Mouse (Mus musculus): ENCODE results near the gene Nptx1. TPM values are rescaled to one million over a fixed set of nuclear protein-coding genes. Genes with fewer than 3 reads are reported as not detected.

The Nptx1 gene
- total RNA-seq (2021) (1 to 10 TPM; 2.2 to 4.9 TPM), polyA plus RNA-seq (2012; rRNA removed) (1.9 and 2.2 TPM in 2 replicates)
- long read RNA-seq, partial matches to known transcripts = 1 of 1 reads
- long read RNA-seq, other reads (novel, unspliced or antisense) = 0 of 1 reads

- peak; percentile 59 for DNase-seq
Measured at GRCm38 (mm10) chr11:119547183-119547921, at the start of gene Nptx1. Nptx1 (minus strand) TSS chr11:119547753.

DNA sequence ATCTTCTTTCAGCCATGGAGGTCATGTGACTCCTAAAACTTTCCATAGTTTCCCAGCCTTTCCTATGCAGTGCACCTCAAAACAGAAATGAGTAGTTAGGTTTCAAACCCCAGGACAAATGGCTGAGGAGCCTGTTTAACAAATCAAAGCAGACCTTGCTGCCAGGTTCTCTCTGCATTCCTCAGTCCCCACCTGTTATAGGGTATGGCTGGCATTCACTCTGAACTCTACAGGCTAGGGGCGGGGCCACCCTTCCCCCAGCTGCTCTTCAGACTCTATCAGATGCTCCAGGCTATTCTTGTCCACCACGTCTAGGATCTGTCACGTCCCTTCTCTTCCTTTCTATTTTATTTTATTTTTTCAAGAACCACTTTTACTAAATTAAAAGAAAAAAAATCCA is 46.4 kb upstream of the Nptx1 start:
- no peak for DNase-seq

- no peak for DNase-seq
Measured at GRCm38 (mm10) chr11:119589242-119589641, 41.7 kb upstream of the Nptx1 start.

GRCm38 (mm10) chr11:119587112-119587511 is 39.6 kb upstream of the Nptx1 start:
- no peak for DNase-seq

DNA sequence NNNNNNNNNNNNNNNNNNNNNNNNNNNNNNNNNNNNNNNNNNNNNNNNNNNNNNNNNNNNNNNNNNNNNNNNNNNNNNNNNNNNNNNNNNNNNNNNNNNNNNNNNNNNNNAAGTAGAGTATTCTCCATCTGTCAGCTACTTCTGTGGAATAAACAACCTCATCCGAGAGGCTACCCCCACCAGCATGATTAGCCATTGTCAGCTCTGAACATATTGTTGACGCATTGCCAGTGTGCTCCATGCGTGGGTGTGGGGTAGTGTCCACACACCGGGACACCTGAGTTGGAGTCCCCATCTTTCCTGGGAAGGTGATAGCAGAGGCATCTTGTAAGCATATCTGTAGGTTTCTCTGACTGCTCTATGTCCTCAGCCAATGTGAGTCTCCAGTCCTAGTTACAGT is 39.0 kb upstream of the Nptx1 start:
- no peak for DNase-seq

DNA sequence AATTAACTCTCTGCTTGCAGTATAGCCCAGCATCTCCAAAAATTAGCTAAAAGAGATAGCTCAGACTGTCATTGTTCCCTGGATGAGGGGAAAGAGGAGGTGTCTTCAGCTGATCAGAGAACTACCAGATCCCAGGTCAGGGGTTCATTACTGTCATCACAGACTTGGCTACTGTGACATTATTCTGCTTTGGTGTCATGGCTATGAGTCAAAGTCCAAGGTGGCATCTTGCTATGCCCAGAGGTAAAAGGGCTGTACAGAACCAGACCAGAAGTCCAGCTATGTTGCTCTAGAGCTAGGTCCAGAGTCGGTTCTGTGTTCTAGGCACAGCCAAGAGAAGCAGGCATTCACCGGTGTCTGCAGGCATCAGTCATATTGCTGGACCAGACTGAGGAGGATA is 30.2 kb upstream of the Nptx1 start:
- no peak for DNase-seq

DNA sequence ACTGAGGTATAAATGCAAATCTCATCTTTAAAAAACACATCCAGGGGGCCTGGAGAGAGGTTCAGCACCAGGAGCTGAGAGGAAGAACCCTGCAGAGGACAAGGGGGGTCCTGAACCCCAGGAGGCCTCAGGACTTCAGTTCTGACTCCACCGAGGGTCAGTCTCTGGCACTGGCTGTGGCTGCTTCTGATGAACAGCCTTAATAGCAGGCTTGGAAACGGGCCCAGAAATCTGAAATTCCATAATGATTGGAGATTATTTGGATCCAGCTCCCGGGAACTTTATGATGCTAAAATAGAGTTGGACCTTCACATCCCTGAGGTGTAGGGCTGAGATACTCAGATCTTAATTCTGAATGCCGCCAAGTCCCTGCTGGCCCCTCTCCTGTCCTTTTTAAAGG is 29.3 kb upstream of the Nptx1 start:
- DNase-seq = peak; percentile 23

GRCm38 (mm10) chr11:119572316-119573010 is 24.9 kb upstream of the Nptx1 start:
- DNase-seq = peak; percentile 55

DNA sequence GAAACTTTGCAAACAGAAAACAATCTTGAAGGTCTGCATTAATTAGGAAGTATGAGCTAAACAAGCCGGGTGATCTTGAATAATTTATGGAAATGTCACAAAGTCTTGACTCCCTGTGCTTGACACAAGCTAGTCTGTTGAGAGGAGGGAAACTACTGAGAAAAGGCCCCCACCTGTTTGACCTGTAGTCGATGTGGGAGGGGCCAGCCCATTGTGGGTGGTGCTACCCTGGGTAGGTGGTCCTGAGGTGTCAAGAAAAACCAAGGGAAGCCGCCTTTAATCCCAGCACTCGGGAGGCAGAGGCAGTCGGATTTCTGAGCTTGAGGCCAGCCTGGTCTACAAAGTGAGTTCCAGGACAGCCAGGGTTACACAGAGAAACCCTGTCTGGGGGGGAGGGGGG is 18.6 kb upstream of the Nptx1 start:
- no peak for DNase-seq

- peak; percentile 28 for DNase-seq
Measured at GRCm38 (mm10) chr11:119565684-119566083, 18.1 kb upstream of the Nptx1 start.

DNA sequence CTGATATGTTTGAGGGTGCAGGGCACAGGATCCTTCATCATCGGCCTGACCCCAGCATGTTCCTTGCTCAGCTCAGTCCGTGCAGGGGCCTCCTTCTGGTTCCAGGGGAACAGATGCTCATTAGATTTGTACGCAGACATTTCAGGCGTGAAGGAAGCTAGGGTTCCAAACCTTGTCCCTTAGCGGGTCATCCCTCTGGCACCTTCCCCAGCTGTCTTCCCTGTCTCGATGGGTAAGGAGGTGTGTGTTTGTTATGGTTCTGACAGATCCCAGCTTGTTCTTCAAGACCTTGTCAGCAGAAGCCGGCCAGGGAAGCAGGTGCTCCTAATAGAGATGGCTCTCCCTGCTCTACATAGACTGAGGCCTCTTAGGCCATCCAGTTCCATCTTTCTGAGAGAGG is 17.5 kb upstream of the Nptx1 start:
- DNase-seq = no peak

GRCm38 (mm10) chr11:119564383-119564782 is 16.8 kb upstream of the Nptx1 start:
- DNase-seq = no peak

- no peak for DNase-seq
Measured at GRCm38 (mm10) chr11:119563166-119563565, 15.6 kb upstream of the Nptx1 start.

DNA sequence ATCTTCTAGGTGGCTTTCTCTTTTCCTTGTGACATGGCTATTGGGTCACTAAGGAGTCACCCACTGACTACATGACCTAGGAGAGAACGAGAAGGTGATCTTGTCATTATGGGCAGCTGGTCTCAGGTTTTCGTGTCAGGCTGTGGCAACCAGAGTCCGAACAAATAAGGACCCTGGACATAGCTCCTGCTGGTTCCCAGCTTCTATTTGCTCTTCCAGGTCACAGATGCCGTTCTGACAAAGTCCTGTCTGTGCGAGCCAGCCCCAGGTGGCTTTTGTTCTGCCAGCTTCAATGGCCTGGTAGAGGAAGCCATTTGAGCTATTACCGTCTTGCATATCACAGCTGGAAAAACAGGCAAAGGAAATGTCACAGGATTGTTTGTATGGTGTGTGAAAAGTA is 14.7 kb upstream of the Nptx1 start:
- DNase-seq = no peak

DNA sequence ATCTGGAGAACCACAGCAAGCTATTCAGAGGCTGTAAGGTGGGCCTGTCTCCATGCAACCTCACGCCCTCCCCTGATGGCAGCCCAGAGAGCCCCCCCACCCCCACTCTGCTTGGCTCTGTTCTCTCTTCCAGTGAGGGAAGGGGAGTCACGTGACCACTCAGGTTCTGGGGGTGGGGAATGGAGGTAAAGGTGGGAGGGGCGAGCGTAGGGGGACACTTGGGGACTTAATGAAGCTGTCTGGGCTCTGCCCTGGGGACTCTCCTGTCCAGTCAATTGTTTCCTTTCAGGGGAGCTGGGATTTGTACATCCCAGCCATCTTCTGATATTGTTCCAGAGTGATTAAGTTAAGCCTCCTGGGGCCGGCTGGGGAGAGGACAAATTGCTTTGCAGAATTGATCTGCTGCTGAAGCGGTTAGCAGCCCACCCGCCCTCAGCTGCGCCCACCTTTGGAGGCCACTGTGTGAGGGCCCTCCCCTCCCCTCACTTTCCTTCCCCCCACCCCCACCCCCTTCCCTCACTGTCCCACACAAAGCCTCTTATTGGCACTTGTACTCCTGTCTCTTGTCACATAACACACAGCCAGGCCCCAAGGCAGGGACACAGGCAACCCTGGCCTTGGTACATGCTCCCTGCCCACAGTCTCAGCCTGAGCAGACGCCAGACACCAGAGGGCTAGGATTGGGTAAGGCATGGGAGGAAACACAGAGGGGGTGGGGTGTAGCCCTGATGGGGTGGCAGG is 11.5 kb upstream of the Nptx1 start:
- no peak for DNase-seq

GRCm38 (mm10) chr11:119557940-119558869 is 10.7 kb upstream of the Nptx1 start:
- DNase-seq = no peak

- DNase-seq = no peak
Measured at GRCm38 (mm10) chr11:119555170-119555569, 7.6 kb upstream of the Nptx1 start.

GRCm38 (mm10) chr11:119554706-119555105 is 7.2 kb upstream of the Nptx1 start:
- no peak for DNase-seq

DNA sequence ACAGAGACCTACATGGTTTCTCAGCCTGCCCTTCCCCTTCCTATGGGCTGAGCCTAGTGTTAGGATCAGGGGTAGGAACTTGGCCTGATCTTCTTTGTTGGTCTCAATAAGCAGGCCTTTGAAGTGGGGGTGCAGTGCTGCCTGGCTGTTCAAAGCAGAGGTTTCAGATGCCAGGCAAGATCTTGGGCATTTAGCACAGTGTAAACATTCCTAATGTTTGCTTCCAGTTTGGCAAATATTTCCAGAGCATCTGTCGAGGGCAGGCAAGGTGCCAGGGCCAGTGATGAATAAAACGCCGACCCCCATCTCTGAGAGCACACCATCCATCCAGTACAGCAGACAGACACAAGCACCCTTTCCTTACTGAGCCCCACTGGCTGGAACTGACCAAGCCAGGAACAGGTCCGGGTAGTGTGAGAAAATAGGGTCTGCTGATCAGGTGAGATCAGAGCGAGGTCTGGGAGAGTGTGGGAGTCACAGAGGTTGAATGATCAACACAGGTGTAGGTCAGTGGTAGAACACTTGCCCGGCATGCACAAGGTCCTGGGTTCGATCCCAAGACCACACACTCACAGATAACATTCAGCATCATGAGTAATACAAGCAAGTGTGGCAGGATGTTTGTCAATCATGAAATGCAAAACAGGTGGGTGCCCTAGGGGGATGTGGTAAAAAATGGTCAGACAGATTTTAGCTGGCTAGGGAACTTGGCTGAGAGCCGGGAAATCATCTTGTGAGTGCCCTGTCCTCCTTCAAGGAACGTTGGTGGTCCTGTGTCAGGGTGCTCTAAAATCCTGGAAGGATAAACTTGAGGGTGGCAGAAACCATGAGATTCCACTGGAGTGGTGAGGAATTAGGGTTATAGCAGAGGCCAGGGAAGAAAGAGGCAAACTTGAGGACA is 5.6 kb upstream of the Nptx1 start:
- DNase-seq = no peak

DNA sequence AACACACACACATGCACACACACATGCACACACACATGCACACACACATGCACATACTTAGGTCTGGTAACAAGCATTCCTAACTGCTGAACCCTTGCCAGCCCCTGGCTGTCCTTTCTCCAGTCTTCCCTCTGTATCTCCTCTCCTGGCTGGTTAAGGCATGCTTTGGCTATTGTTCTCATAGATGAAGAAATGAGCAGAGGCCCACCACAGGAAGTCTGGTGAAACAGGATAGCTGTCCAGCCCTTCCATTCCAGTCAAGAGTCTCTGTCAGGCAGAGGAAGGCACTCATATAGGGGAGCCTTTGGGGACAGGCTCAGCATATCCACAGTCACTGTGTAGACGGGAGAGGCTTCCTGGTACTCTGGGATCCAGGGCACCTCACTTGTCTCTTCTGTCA is 4.7 kb upstream of the Nptx1 start:
- DNase-seq = no peak

DNA sequence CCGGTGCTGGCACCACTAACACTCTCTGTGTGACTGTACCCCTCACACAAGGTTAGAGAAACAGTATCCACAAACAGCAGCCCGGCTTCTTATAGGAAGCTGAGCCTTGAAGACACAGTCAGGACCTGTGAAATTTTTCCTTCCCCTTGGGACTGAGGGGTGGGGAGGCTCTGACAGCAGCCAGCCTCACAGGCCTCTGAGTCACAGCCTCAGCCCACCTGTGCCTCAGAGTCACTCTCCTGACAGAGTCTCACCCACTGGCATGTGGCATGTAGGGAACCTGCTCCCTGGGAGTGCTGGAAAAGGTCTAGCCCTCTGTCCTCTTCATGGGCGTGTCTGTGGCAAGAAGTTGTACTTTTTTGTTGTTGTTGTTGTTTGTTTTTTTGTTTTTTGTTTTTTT is 3.9 kb upstream of the Nptx1 start:
- DNase-seq = no peak

Measured in adrenal gland, adult 2 months (tissue).